Mouse (Mus musculus) myocyte (in vitro differentiated cells): ENCODE measurements around the gene Wdr64. TPM values are rescaled to one million over a fixed set of nuclear protein-coding genes. Genes with fewer than 3 reads are reported as not detected.

Source experiments
- H3K27me3 ChIP-seq: one replicate; pipeline ENCODE4 v1.6.1; 2011; ENCODE audit not compliant: control insufficient read depth, insufficient read depth, insufficient read length
- H3K36me3 ChIP-seq: one replicate; pipeline ENCODE4 v1.6.1; 2011; ENCODE audit not compliant: control insufficient read depth, insufficient read depth
- H3K4me2 ChIP-seq: one replicate; pipeline ENCODE4 v1.6.1; 2011; ENCODE audit warnings: low read depth, control low read depth
- H3K4me3 ChIP-seq: one replicate; pipeline ENCODE4 v1.5.1; 2011; ENCODE audit warnings: mild to moderate bottlenecking, control low read depth, moderate library complexity
- H3K79me2 ChIP-seq: one replicate; pipeline ENCODE4 v1.6.1; 2011; ENCODE audit not compliant: control insufficient read depth, insufficient read depth
- H3ac ChIP-seq: one replicate; pipeline ENCODE4 v1.6.1; 2011; ENCODE audit not compliant: control insufficient read depth, insufficient read length
- CEBPB ChIP-seq: IDR thresholded peaks from 2 replicates; pipeline ENCODE4 v1.6.1; 2011; ENCODE audit warnings: mild to moderate bottlenecking, moderate library complexity; ENCODE audit not compliant: poor library complexity, insufficient read depth, severe bottlenecking
- E2F4 ChIP-seq: IDR thresholded peaks from one replicate; pipeline ENCODE4 v1.6.1; 2011; ENCODE audit warnings: mild to moderate bottlenecking, control low read depth, moderate library complexity; ENCODE audit not compliant: insufficient read depth
- MAX ChIP-seq: IDR thresholded peaks from one replicate; pipeline ENCODE4 v1.6.1; 2011; ENCODE audit warnings: low read depth, mild to moderate bottlenecking, control low read depth
- MYOD1 ChIP-seq, 3 experiments: IDR thresholded peaks; one replicate each; pipeline ENCODE4 v1.6.1; 2011; ENCODE audit warnings: control low read depth in 2 of 3, low read depth in 2 of 3, mild to moderate bottlenecking in 2 of 3, moderate library complexity in 1 of 3; ENCODE audit not compliant: insufficient read length in 2 of 3, control insufficient read depth in 1 of 3
- MYOG ChIP-seq, 3 experiments: IDR thresholded peaks; one replicate each; pipeline ENCODE4 v1.6.1; 2011; ENCODE audit warnings: control low read depth in 2 of 3, low read depth in 2 of 3, mild to moderate bottlenecking in 2 of 3; ENCODE audit not compliant: insufficient read length in 2 of 3, control insufficient read depth in 1 of 3, insufficient read depth in 1 of 3
- POLR2A ChIP-seq: IDR thresholded peaks from one replicate; pipeline ENCODE4 v1.6.1; 2011; ENCODE audit warnings: low read depth, mild to moderate bottlenecking, control low read depth, moderate library complexity; ENCODE audit not compliant: insufficient read length
- POLR2AphosphoS2 ChIP-seq: IDR thresholded peaks from one replicate; pipeline ENCODE4 v1.6.1; 2011; ENCODE audit warnings: low read depth, control low read depth; ENCODE audit not compliant: insufficient read length
- REST ChIP-seq: IDR thresholded peaks from one replicate; pipeline ENCODE4 v1.6.1; 2011; ENCODE audit warnings: mild to moderate bottlenecking, control low read depth, moderate library complexity; ENCODE audit not compliant: insufficient read depth, insufficient read length
- SRF ChIP-seq: IDR thresholded peaks from one replicate; pipeline ENCODE4 v1.6.1; 2011; ENCODE audit warnings: low read depth; ENCODE audit not compliant: control insufficient read depth, insufficient read length
- TCF12 ChIP-seq: IDR thresholded peaks from one replicate; pipeline ENCODE4 v1.6.1; 2011; ENCODE audit warnings: mild to moderate bottlenecking, control low read depth; ENCODE audit not compliant: poor library complexity, insufficient read depth, severe bottlenecking
- TCF3 ChIP-seq: IDR thresholded peaks from one replicate; pipeline ENCODE4 v1.6.1; 2011; ENCODE audit warnings: low read depth, control low read depth; ENCODE audit not compliant: insufficient read length
- USF1 ChIP-seq: IDR thresholded peaks from one replicate; pipeline ENCODE4 v1.6.1; 2011; ENCODE audit warnings: low read depth, mild to moderate bottlenecking, control low read depth, moderate library complexity
- polyA plus RNA-seq: library from polyadenylated mRNA; unstranded; fragments of >200 nt; fragmentation: generic; extraction: Trizol; gene quantifications from one replicate; pipeline ENCODE4 v1.2.1, GENCODE M21; 2012; ENCODE audit warnings: missing spikeins

Wdr64 gene
- polyA plus RNA-seq, 1 experiment: not detected

DNA sequence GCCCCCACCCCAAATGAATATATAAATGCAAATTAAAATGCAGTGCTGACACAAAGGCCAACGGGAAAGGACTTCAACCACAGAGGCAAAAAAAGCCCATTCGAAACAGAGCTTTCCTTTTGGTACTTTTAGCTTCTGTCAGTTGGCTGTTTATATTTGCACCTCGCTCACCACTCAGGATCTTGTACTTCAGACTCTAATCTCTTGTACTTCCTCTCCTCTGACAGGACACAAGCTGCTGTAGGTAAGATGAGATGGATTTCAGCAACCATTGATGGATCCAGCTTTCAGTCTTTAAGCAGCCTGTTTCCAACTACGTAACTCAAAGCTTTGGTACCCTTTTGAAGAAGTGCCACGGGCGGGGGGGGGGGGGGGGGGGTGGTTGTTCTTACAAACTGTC is 17.4 kb upstream of the Wdr64 start:
- peaks cover 5% of the 10 kb centered on the region for H3K36me3 ChIP-seq
- no peak overlapping the region for H3K4me3 ChIP-seq
- no peaks in the 10 kb centered on the region for H3K79me2 ChIP-seq
- H3K4me2 ChIP-seq: no peak overlapping the region
- TF ChIP-seq SRF: no peak
- H3K27me3 ChIP-seq: no peaks in the 10 kb centered on the region
- no peak overlapping the region for H3ac ChIP-seq

DNA sequence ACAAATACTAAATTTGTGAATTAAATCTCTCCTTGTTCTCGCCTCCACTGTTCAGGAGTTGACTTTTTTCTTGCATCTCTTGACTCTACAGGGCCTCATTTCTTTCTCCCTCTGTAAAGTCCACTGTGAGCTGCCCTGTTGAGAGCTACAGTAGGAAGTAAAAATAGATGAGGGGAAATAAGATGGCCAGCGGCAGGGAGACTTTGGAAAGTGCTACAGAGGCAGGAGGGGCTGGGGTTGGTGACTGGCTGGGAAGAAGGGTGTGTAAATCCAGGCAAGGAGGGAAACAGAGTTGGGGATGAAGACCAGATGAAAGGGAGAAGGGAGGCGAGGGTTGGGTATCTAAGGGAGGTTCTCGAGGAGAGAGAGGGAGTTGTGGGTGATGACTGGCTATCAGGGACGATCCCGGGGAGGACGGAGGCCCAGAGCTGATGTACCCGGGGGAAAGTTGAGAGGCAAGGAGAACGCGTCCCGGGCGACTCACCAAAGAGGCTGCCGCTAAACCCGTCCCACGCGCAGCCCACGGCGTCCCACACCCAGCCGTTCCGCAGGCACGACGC is 6.6 kb upstream of the Wdr64 start:
- peaks cover 5% of the 10 kb centered on the region for H3K79me2 ChIP-seq
- H3K4me2 ChIP-seq: peak overlapping the region; percentile 96
- H3K4me3 ChIP-seq: peak overlapping the region; percentile 68
- TF ChIP-seq MYOG (IDR thresholded peaks at IDR 0.05; ENCODE audit: control insufficient read depth in 1 of 3, insufficient read depth in 1 of 3, insufficient read length in 2 of 3, low read depth in 2 of 3) (no peak), TCF12 (no peak), MYOD1 (IDR thresholded peaks at IDR 0.05; ENCODE audit: control insufficient read depth in 1 of 3, insufficient read length in 2 of 3, low read depth in 2 of 3) (no peak), CEBPB (no peak), REST (no peak), POLR2A (no peak), SRF (no peak), USF1 (no peak), POLR2AphosphoS2 (no peak), TCF3 (no peak), MAX (no peak), E2F4 (no peak)
- H3K27me3 ChIP-seq: no peaks in the 10 kb centered on the region
- peak overlapping the region; percentile 93 for H3ac ChIP-seq
- no peaks in the 10 kb centered on the region for H3K36me3 ChIP-seq

DNA sequence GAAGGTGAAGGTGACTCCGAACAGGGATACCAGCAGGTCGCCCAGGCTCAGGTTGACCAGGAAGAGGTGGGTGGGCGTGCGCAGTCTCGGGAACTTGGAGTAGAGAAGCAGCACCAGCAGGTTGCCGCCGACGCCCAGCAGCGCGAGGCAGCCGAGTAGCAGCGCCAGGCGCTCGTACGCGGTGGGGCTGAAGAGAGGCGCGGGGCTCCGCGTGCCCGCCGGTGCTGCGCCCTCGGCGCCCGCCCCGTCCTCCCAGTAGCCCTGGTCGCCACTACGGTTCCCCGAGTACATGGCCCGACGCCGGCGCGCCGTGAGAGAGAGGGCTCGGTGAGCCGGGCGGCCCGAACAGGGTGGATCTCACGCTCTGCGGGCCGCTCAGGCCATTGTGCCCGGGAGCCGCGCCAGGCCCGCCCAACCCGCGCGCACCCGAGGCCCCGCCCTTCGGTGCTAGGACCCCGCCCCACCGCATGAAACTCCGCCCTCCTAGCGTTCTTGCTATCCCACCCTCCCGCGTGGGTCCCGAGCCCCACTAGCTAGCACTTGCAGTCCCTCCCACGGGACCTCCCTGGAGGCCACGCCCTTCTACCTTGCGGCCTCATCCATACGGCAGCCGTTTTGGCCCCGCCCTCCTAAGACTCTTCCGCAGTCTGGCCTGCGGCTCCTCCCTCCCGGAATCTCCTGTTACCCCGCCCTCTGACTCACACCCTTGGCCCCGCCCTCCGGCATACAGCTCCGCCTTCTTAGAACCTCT is 6.0 kb upstream of the Wdr64 start, which contains the start of the genes Opn3 and Chml:
Opn3 (minus strand) TSS at position 531 of the 751 bp plus-strand sequence.
Chml (minus strand) TSS at position 656 of the 751 bp plus-strand sequence.
- Histone ChIP-seq H3K79me2 (peaks cover 5% of the 10 kb centered on the region), H3K4me2 (peak within 1 kb of the TSS; percentile 96), H3K4me3 (peak within 1 kb of the TSS; percentile 68), H3ac (peak within 1 kb of the TSS; percentile 93), H3K27me3 (no peaks in the 10 kb centered on the region), H3K36me3 (no peaks in the 10 kb centered on the region)
- TF ChIP-seq POLR2AphosphoS2 (peak; percentile 93), CEBPB (no peak), SRF (peak; percentile 19), MYOD1 (IDR thresholded peaks at IDR 0.05; ENCODE audit: control insufficient read depth in 1 of 3, insufficient read length in 2 of 3, low read depth in 2 of 3) (peak in 1 of 3 experiments; percentile 1), POLR2A (peak; percentile 92), REST (no peak)

DNA sequence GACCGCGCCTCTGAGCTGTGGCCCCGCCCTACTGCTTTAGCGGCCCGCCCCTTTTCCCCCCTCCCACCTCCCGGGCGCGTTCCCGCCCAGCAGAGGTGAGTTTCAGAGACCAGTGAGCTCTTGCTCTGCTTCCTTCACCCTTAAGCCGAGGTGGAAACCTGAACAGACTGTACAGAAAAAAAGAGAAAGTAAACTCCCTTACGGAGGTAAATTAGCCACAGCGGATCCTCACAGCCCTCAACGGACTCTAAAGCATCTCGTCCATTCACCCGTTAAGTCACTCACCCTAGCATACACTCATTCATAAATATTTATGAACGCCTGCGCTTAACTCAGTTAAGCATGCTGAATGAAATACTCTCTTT is 5.4 kb upstream of the Wdr64 start:
- no peaks in the 10 kb centered on the region for H3K36me3 ChIP-seq
- peak overlapping the region; percentile 80 for H3K4me2 ChIP-seq
- H3K79me2 ChIP-seq: peaks cover 5% of the 10 kb centered on the region
- peak overlapping the region; percentile 93 for H3ac ChIP-seq
- peak overlapping the region; percentile 68 for H3K4me3 ChIP-seq
- H3K27me3 ChIP-seq: no peaks in the 10 kb centered on the region
- no peak for TF ChIP-seq REST
- no peak for TF ChIP-seq TCF12
- TF ChIP-seq CEBPB: no peak
- TF ChIP-seq MAX: no peak
- TF ChIP-seq TCF3: no peak
- no peak for TF ChIP-seq E2F4
- TF ChIP-seq MYOD1 (IDR thresholded peaks at IDR 0.05; ENCODE audit: control insufficient read depth in 1 of 3, insufficient read length in 2 of 3, low read depth in 2 of 3): no peak
- no peak for TF ChIP-seq MYOG (IDR thresholded peaks at IDR 0.05; ENCODE audit: control insufficient read depth in 1 of 3, insufficient read depth in 1 of 3, insufficient read length in 2 of 3, low read depth in 2 of 3)
- no peak for TF ChIP-seq SRF
- TF ChIP-seq POLR2A: no peak
- TF ChIP-seq USF1: no peak

DNA sequence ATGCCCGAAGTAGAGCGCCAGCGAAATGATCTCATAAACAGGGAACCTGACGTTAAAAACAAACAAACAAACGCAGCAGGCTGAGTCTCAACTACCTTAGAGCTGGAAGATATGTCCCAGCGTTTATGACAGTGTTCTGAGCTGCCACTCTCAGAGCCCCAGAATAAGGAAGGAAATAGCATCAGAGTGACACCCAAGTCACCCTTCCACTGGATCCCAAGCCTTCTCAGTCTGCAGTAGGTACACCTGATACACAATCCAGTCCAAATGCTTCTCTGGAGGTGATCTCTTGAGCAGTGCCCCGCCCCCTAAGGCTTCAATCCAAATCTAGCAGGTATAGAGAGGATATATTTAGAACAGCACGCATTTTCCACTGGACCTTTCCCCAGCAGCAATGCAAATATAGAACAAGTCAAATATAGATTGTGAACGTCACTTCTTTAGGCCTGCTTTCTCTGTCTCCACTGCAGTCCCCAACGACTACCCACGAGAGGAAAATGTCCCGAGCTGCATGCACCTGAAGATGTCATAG is 4.9 kb upstream of the Wdr64 start:
- TF ChIP-seq TCF12 (no peak), TCF3 (no peak), MAX (no peak), POLR2A (no peak), USF1 (no peak), REST (no peak), MYOD1 (IDR thresholded peaks at IDR 0.05; ENCODE audit: control insufficient read depth in 1 of 3, insufficient read length in 2 of 3, low read depth in 2 of 3) (no peak), POLR2AphosphoS2 (no peak), SRF (no peak), E2F4 (no peak), MYOG (IDR thresholded peaks at IDR 0.05; ENCODE audit: control insufficient read depth in 1 of 3, insufficient read depth in 1 of 3, insufficient read length in 2 of 3, low read depth in 2 of 3) (no peak), CEBPB (no peak)
- Histone ChIP-seq H3K4me3 (peak overlapping the region; percentile 68), H3K36me3 (no peaks in the 10 kb centered on the region), H3K27me3 (no peaks in the 10 kb centered on the region), H3K4me2 (peak overlapping the region; percentile 80), H3ac (no peak overlapping the region), H3K79me2 (peaks cover 5% of the 10 kb centered on the region)
